Mouse (Mus musculus) forebrain, embryonic 15.5 days (tissue): ENCODE data around the gene Acad8. TPM values are rescaled to one million over a fixed set of nuclear protein-coding genes. Genes with fewer than 3 reads are reported as not detected.

Experiments used
- ATAC-seq: fragments of 200-750 bp; cut with Nextera tagmentation; replicated peaks from 2 replicates; pipeline ENCODE4 v1.8.0; 2017; ENCODE audit warnings: mild to moderate bottlenecking, moderate TSS enrichment, moderate library complexity
- H3K27ac ChIP-seq: fragments of 300-500 bp; sonication (generic); replicated peaks from 2 replicates; pipeline ENCODE4 v1.5.1; 2015; ENCODE audit warnings: mild to moderate bottlenecking, inconsistent platforms
- H3K27me3 ChIP-seq: fragments of 300-500 bp; sonication (generic); 2 replicates; pipeline ENCODE4 v1.6.1; 2015; ENCODE audit warnings: inconsistent platforms
- H3K36me3 ChIP-seq: fragments of 300-500 bp; sonication (generic); 2 replicates; pipeline ENCODE4 v1.6.1; 2015; ENCODE audit warnings: mild to moderate bottlenecking, inconsistent platforms
- H3K4me1 ChIP-seq: fragments of 300-500 bp; sonication (generic); 2 replicates; pipeline ENCODE4 v1.6.1; 2015; ENCODE audit warnings: inconsistent platforms
- H3K4me2 ChIP-seq: fragments of 300-500 bp; sonication (generic); replicated peaks from 2 replicates; pipeline ENCODE4 v1.6.1; 2015; ENCODE audit warnings: mild to moderate bottlenecking, inconsistent platforms
- H3K4me3 ChIP-seq: fragments of 300-500 bp; sonication (generic); 2 replicates; pipeline ENCODE4 v1.5.1; 2015; ENCODE audit warnings: mild to moderate bottlenecking, inconsistent platforms
- H3K9ac ChIP-seq: fragments of 300-500 bp; sonication (generic); replicated peaks from 2 replicates; pipeline ENCODE4 v1.6.1; 2015; ENCODE audit warnings: mild to moderate bottlenecking, inconsistent platforms
- H3K9me3 ChIP-seq: fragments of 300-500 bp; sonication (generic); 2 replicates; pipeline ENCODE4 v1.6.1; 2016; ENCODE audit warnings: inconsistent platforms
- WGBS: fragments of 180-500 bp; shearing (Covaris S2); methylation state at CpG from one replicate; pipeline ENCODE4 v1.1.7; 2015; ENCODE audit warnings: mixed read lengths; 5-methylcytosine and 5-hydroxymethylcytosine counted together
- polyA plus RNA-seq: library from polyadenylated mRNA; unstranded; fragments of >200 nt; fragmentation: Nextera tagmentation; extraction: Ambion mirVana; gene quantifications from 2 replicates; pipeline ENCODE4 v1.2.1, GENCODE M21; 2015

Gene Acad8
- polyA plus RNA-seq, 1 experiment from 2014 or later, result 50.5 TPM

DNA sequence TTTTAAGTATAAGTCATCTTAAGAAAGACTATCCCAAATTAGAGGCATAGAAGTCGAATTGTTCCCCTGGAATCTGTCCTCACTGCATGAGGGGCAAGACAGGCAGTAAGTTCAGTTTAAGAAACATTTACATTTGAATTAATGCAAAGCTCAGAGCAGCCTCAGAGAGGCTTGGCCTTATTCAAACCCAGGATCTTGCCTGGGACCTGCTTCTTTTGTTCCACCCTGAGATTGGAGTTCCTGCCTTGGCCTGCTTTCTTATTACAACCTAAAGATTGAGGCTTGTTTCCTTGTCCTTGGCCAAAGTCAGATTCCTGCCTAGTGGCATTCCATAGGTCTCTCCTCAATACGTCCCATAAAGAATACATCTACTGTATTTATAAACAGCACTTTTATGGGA lies 51.6 kb downstream of the Acad8 start:
- no peaks in the 10 kb centered on the region for H3K36me3 ChIP-seq
- H3K4me3 ChIP-seq, result no peak overlapping the region
- no peak overlapping the region for H3K27ac ChIP-seq
- H3K9ac ChIP-seq, result no peak overlapping the region
- 55% methylated on average over 2 of the region's 2 CpGs for WGBS
- H3K9me3 ChIP-seq, result no peaks in the 10 kb centered on the region
- no peaks in the 10 kb centered on the region for H3K27me3 ChIP-seq
- H3K4me1 ChIP-seq, result no peaks in the 10 kb centered on the region
- H3K4me2 ChIP-seq, result no peak overlapping the region
- no peak for ATAC-seq

DNA sequence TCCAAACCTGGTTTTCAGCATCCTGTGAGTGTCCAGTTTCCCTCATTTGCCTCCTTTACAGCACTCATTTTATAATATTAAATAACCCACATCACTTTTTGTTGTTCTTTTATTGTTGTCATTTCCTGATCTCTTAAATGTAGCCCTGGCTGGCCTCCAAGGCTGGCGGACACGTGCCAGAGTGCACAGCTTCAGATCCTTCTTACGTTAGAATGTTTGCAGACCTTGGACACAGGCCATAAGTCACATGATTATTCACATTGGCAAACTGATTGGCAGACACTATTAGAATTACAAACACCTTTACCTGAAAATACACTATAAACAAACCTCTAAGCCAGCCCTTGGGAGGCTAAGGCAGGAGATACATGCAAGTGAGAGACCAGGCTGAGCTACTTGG lies 75.2 kb downstream of the Acad8 start:
- no peak overlapping the region for H3K27ac ChIP-seq
- no peak overlapping the region for H3K4me2 ChIP-seq
- H3K36me3 ChIP-seq, result no peaks in the 10 kb centered on the region
- H3K4me3 ChIP-seq, result no peak overlapping the region
- no peaks in the 10 kb centered on the region for H3K9me3 ChIP-seq
- WGBS, result 44% methylated on average over 3 of the region's 3 CpGs
- H3K27me3 ChIP-seq, result no peaks in the 10 kb centered on the region
- ATAC-seq, result no peak
- H3K9ac ChIP-seq, result no peak overlapping the region
- no peaks in the 10 kb centered on the region for H3K4me1 ChIP-seq

Other genes with a start within 250 kb of the Acad8 start
- 2.1 and 2.2 TPM in 2 replicates for gene Glb1l2, start 193.1 kb downstream of the Acad8 start, polyA plus RNA-seq
- gene Glb1l3, start 138.7 kb downstream of the Acad8 start, polyA plus RNA-seq, result not detected in 2 replicates
- gene Gm1110, start 76.5 kb downstream of the Acad8 start, polyA plus RNA-seq, result 0.38 and 0.59 TPM in 2 replicates
- 142 and 149 TPM in 2 replicates for gene Thyn1, start 144 bp upstream of the Acad8 start, polyA plus RNA-seq
- gene Vps26b, start 30.5 kb upstream of the Acad8 start, polyA plus RNA-seq, result 79.1 and 84.1 TPM in 2 replicates
- gene Ncapd3, start 30.6 kb upstream of the Acad8 start, polyA plus RNA-seq, result 23.7 and 24.6 TPM in 2 replicates
- gene Jam3, start 155.9 kb upstream of the Acad8 start, polyA plus RNA-seq, result 67.3 and 67.9 TPM in 2 replicates